Mouse (Mus musculus) embryonic fibroblast, embryonic 13.5 days (primary cell): ENCODE measurements at regions not wholly inside any gene's neighbourhood (a gene's known extent, or its start where the extent isn't known, plus 50 kb on each side); places are given as distances from the start of the nearest gene placed in this dataset.

ENCODE experiments used
- CTCF ChIP-seq: IDR thresholded peaks from 2 replicates; pipeline ENCODE4 v1.5.1; 2011; ENCODE audit warnings: mild to moderate bottlenecking, control low read depth, low read length, moderate library complexity, borderline replicate concordance; ENCODE audit not compliant: insufficient read depth
- POLR2A ChIP-seq: IDR thresholded peaks from 2 replicates; pipeline ENCODE4 v1.6.1; 2011; ENCODE audit warnings: low read depth, mild to moderate bottlenecking, control low read depth, low read length, moderate library complexity

DNA sequence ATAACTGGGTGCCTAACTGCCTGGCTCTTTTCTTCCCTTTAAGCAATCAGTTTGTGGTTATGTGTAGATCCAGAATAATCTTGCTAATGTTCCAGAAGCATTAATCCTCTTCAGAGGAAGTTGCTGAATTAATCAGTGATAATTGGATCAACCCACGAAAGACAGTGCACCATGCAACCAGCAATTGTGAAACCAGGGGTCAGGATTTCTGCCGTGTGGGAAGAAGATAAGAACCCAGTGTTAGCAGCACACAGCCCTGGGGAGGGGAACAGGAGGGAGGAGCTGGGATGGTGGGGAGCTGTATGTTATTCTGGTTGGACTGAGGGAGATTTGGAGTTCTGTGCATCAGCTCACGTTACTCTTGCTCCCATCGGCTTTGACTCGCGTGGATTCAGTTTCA lies 75.5 kb upstream of the Gm5148 start:
- TF ChIP-seq POLR2A (no peak), CTCF (no peak)
